Mouse (Mus musculus): Measurements from ENCODE around the gene Arel1. TPM values are rescaled to one million over a fixed set of nuclear protein-coding genes. Genes with fewer than 3 reads are reported as not detected.
A peak's percentile ranks its signal among the peaks of the same experiment; 100 is the strongest.

Arel1 gene
- total and polyA plus RNA-seq, 2 experiments: 21.0 to 22.4 TPM

DNA sequence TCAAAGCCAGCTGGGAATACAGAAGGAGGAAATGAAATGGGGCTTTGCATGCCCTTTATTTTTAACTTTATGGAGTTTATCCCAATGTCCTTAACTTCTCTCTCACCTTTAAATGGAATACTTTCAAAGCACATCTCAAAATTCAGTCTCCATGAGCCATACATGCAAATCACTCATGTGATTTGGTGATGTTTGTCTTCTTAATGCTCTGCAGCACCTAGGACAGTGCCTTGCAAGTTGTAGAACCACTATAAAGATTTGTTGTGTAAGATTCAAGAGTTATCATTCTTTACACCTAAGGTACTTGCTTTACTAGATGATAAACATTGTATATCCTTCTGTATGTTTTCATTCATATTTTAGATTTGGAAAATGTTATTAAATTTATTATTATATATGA, 28.4 kb upstream of the Arel1 start:
- no peak overlapping the region for H3K9ac ChIP-seq (ENCODE audit: low read depth, low read length)
- no peak for DNase-seq (ENCODE audit: extremely low read depth, low read depth, low spot score)
- peaks cover 22% of the 10 kb centered on the region for H3K79me2 ChIP-seq (ENCODE audit: control insufficient read depth, insufficient read depth, low read length)
- peaks cover 17% of the 10 kb centered on the region for H3K4me1 ChIP-seq (ENCODE audit: control insufficient read depth, insufficient read depth, low read length)
- H3K4me3 ChIP-seq (ENCODE audit: insufficient read depth, low read depth, low read length): no peak overlapping the region
- H3K27me3 ChIP-seq (ENCODE audit: control insufficient read depth, insufficient read depth, low read length): no peaks in the 10 kb centered on the region
- TF ChIP-seq CTCF (IDR thresholded peaks at IDR 0.05; ENCODE audit: low read depth, low read length) (no peak), POLR2A (IDR thresholded peaks at IDR 0.05; ENCODE audit: extremely low read depth, insufficient read depth, low read length) (no peak)
- no peaks in the 10 kb centered on the region; the same call in 1 of the 2 replicates for H3K36me3 ChIP-seq (ENCODE audit: control insufficient read depth, insufficient read depth, low read length)
- H3K27ac ChIP-seq (replicated peaks; ENCODE audit: insufficient read depth, low read depth, low read length): no peak overlapping the region

DNA sequence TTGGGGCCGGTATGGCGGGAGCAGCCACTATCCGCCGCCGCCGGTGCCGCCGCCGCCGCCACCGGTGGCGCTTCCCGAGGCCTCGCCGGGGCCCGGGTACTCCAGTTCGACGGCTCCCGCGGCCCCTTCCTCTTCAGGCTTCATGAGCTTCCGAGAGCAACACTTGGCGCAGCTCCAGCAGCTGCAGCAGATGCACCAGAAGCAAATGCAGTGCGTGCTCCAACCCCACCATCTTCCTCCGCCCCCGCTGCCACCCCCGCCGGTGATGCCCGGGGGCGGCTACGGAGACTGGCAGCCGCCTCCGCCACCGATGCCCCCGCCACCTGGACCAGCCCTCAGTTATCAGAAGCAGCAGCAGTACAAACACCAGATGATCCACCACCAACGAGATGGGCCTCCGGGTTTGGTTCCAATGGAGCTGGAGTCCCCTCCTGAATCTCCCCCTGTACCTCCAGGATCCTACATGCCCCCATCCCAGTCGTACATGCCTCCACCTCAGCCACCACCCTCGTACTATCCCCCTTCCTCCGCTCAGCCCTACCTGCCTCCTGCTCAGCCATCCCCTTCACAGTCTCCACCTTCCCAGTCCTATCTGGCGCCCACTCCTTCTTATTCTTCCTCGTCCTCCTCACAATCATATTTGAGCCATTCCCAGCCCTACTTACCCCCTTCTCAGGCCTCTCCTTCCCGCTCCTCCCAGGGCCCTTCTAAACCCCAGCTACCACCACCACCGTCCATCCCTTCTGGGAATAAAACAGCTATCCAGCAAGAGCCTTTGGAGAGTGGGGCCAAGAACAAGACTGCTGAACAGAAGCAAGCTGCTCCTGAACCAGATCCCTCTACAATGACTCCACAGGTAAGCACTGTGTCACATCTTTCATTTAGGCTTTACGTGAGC, 26.1 kb upstream of the Arel1 start:
- Histone ChIP-seq H3K4me3 (ENCODE audit: insufficient read depth, low read depth, low read length) (peak overlapping the region; percentile 81), H3K79me2 (ENCODE audit: control insufficient read depth, insufficient read depth, low read length) (peaks cover 18% of the 10 kb centered on the region), H3K9ac (ENCODE audit: low read depth, low read length) (peak overlapping the region; percentile 94), H3K27ac (replicated peaks; ENCODE audit: insufficient read depth, low read depth, low read length) (peak overlapping the region; percentile 54), H3K36me3 (ENCODE audit: control insufficient read depth, insufficient read depth, low read length) (no peaks in the 10 kb centered on the region; the same call in 1 of the 2 replicates), H3K4me1 (ENCODE audit: control insufficient read depth, insufficient read depth, low read length) (peaks cover 17% of the 10 kb centered on the region), H3K27me3 (ENCODE audit: control insufficient read depth, insufficient read depth, low read length) (no peaks in the 10 kb centered on the region)
- TF ChIP-seq CTCF (IDR thresholded peaks at IDR 0.05; ENCODE audit: low read depth, low read length) (no peak), POLR2A (IDR thresholded peaks at IDR 0.05; ENCODE audit: extremely low read depth, insufficient read depth, low read length) (no peak)
- no peak for DNase-seq (ENCODE audit: extremely low read depth, low read depth, low spot score)
- 2% methylated on average over 44 of the region's 44 CpGs for WGBS

DNA sequence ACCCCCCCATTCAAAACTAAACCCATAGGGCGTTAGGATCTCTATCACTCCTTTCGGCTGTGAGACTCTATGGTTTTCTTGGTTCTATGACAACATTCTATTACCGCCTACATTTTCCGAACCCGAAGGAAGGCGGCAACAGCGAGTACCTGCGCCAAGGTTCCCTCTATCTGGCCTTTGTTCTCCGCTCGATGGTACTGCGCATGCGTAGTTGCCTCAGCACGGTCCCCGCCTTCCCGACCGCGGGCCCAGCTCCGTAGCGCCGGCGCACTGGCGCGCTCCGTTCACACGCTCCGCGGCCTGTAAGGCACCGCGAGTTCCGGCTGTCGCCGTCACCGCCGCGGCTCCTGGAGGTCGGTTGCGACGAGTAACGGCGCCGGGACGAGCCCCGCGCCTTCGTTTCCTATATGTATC, 25.4 kb upstream of the Arel1 start, which contains the start of gene Ylpm1:
Gene Ylpm1 (plus strand): TSS at position 239 of the 414 bp plus-strand sequence.
- TF ChIP-seq POLR2A (IDR thresholded peaks at IDR 0.05; ENCODE audit: extremely low read depth, insufficient read depth, low read length) (peak; percentile 80), CTCF (IDR thresholded peaks at IDR 0.05; ENCODE audit: low read depth, low read length) (peak; percentile 68)
- Histone ChIP-seq H3K27me3 (ENCODE audit: control insufficient read depth, insufficient read depth, low read length) (no peaks in the 10 kb centered on the region), H3K4me3 (ENCODE audit: insufficient read depth, low read depth, low read length) (peak within 1 kb of the TSS; percentile 81), H3K27ac (replicated peaks; ENCODE audit: insufficient read depth, low read depth, low read length) (peak within 1 kb of the TSS; percentile 54), H3K4me1 (ENCODE audit: control insufficient read depth, insufficient read depth, low read length) (peaks cover 16% of the 10 kb centered on the region), H3K9ac (ENCODE audit: low read depth, low read length) (peak within 1 kb of the TSS; percentile 94), H3K36me3 (ENCODE audit: control insufficient read depth, insufficient read depth, low read length) (no peaks in the 10 kb centered on the region; the same call in 1 of the 2 replicates), H3K79me2 (ENCODE audit: control insufficient read depth, insufficient read depth, low read length) (peaks cover 18% of the 10 kb centered on the region)
- peak; percentile 94 for DNase-seq (ENCODE audit: extremely low read depth, low read depth, low spot score)
- WGBS: under 1% methylated on average over 45 of the region's 45 CpGs

DNA sequence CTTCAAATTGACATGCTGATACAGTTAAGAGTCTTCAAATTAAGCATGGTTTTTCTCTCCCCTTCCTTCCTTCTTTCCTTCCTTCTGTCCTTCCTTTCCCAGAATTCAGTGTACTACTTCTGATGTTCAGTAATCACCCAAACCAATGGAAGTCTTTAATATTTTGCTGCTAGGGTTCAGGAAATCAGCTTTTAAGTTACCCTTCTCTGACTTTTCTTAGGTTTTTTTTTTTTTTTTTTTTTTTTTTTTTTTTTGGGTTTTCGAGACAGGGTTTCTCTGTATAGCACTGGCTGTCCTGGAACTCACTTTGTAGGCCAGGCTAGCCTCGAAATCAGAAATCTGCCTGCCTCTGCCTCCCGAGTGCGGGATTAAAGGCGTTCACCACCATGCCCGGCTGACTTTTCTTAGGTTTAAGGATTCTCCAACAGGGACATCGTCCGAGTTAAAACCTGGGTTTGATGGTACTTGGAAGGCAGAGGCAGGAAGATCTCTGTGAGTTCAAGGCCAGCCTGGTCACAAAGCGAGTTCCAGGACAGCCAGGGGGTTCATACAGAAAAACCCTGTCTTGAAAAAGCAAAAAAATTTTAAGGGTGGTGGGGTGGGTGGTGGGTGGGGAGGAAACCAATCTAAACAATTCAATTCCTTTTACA, 24.5 kb upstream of the Arel1 start:
- WGBS: 97% methylated on average over 8 of the region's 9 CpGs
- H3K9ac ChIP-seq (ENCODE audit: low read depth, low read length): no peak overlapping the region
- H3K27ac ChIP-seq (replicated peaks; ENCODE audit: insufficient read depth, low read depth, low read length): no peak overlapping the region
- TF ChIP-seq POLR2A (IDR thresholded peaks at IDR 0.05; ENCODE audit: extremely low read depth, insufficient read depth, low read length) (no peak), CTCF (IDR thresholded peaks at IDR 0.05; ENCODE audit: low read depth, low read length) (no peak)
- no peak for DNase-seq (ENCODE audit: extremely low read depth, low read depth, low spot score)
- peaks cover 16% of the 10 kb centered on the region for H3K4me1 ChIP-seq (ENCODE audit: control insufficient read depth, insufficient read depth, low read length)
- peaks cover 18% of the 10 kb centered on the region for H3K79me2 ChIP-seq (ENCODE audit: control insufficient read depth, insufficient read depth, low read length)
- no peaks in the 10 kb centered on the region for H3K27me3 ChIP-seq (ENCODE audit: control insufficient read depth, insufficient read depth, low read length)
- no peak overlapping the region for H3K4me3 ChIP-seq (ENCODE audit: insufficient read depth, low read depth, low read length)
- no peaks in the 10 kb centered on the region; the same call in 1 of the 2 replicates for H3K36me3 ChIP-seq (ENCODE audit: control insufficient read depth, insufficient read depth, low read length)

DNA sequence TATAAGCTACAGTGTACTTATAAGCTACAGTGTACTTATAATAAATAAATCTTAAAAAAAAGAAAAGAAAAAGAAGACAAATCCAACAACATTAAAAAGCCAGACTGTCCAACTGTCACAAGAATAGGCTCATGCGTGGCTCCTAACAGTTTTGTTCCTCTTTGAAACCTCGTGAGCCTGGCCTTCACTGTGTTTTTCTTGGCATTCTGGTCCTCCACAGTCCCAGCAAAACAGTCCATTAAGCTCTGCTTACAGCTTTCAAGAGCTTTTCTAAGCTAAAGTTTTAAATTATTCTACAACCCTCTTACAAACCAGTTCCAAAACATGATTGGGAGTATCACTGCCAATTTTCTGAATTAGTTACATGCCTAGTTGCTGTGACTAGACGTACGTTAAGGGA, 18.8 kb upstream of the Arel1 start:
- no peak for DNase-seq (ENCODE audit: extremely low read depth, low read depth, low spot score)
- Histone ChIP-seq H3K36me3 (ENCODE audit: control insufficient read depth, insufficient read depth, low read length) (no peaks in the 10 kb centered on the region; the same call in 1 of the 2 replicates), H3K27ac (replicated peaks; ENCODE audit: insufficient read depth, low read depth, low read length) (no peak overlapping the region), H3K27me3 (ENCODE audit: control insufficient read depth, insufficient read depth, low read length) (no peaks in the 10 kb centered on the region), H3K9ac (ENCODE audit: low read depth, low read length) (no peak overlapping the region), H3K79me2 (ENCODE audit: control insufficient read depth, insufficient read depth, low read length) (no peaks in the 10 kb centered on the region), H3K4me3 (ENCODE audit: insufficient read depth, low read depth, low read length) (no peak overlapping the region), H3K4me1 (ENCODE audit: control insufficient read depth, insufficient read depth, low read length) (no peaks in the 10 kb centered on the region)
- WGBS: 81% methylated on average over 4 of the region's 4 CpGs
- TF ChIP-seq CTCF (IDR thresholded peaks at IDR 0.05; ENCODE audit: low read depth, low read length): no peak
- TF ChIP-seq POLR2A (IDR thresholded peaks at IDR 0.05; ENCODE audit: extremely low read depth, insufficient read depth, low read length): no peak
